Mouse (Mus musculus) embryonic facial prominence, embryonic 12.5 days (tissue): ENCODE results near the gene Bcat2. TPM values are rescaled to one million over a fixed set of nuclear protein-coding genes. Genes with fewer than 3 reads are reported as not detected.
A peak's percentile ranks its signal among the peaks of the same experiment; 100 is the strongest.

Source experiments
- ATAC-seq: fragments of 200-750 bp; cut with Nextera tagmentation; 2 replicates; pipeline ENCODE4 v1.8.0; 2017; ENCODE audit not compliant: insufficient number of reproducible peaks, insufficient read depth, low FRiP score, low TSS enrichment
- H3K27ac ChIP-seq: fragments of 300-500 bp; sonication (generic); 2 replicates; pipeline ENCODE4 v1.5.1; 2016; ENCODE audit warnings: mild to moderate bottlenecking
- H3K27me3 ChIP-seq: fragments of 300-500 bp; sonication (generic); 2 replicates; pipeline ENCODE4 v1.6.1; 2016; ENCODE audit warnings: mild to moderate bottlenecking, moderate library complexity
- H3K36me3 ChIP-seq: fragments of 300-500 bp; sonication (generic); 2 replicates; pipeline ENCODE4 v1.6.1; 2016; ENCODE audit warnings: mild to moderate bottlenecking
- H3K4me1 ChIP-seq: fragments of 300-500 bp; sonication (generic); 2 replicates; pipeline ENCODE4 v1.6.1; 2016
- H3K4me2 ChIP-seq: fragments of 300-500 bp; sonication (generic); replicated peaks from 2 replicates; pipeline ENCODE4 v1.6.1; 2016; ENCODE audit warnings: mild to moderate bottlenecking, moderate library complexity
- H3K4me3 ChIP-seq: fragments of 300-500 bp; sonication (generic); 2 replicates; pipeline ENCODE4 v1.5.1; 2016; ENCODE audit warnings: mild to moderate bottlenecking
- H3K9ac ChIP-seq: fragments of 300-500 bp; sonication (generic); 2 replicates; pipeline ENCODE4 v1.6.1; 2016; ENCODE audit warnings: mild to moderate bottlenecking, moderate library complexity
- H3K9me3 ChIP-seq: fragments of 300-500 bp; sonication (generic); 2 replicates; pipeline ENCODE4 v1.6.1; 2016; ENCODE audit warnings: mild to moderate bottlenecking, moderate library complexity
- WGBS: fragments of 180-500 bp; shearing (Covaris S2); methylation state at CpG from one replicate; pipeline ENCODE4 v1.1.7; 2016; 5-methylcytosine and 5-hydroxymethylcytosine counted together
- polyA plus RNA-seq: library from polyadenylated mRNA; unstranded; fragments of >200 nt; fragmentation: Nextera tagmentation; extraction: Ambion mirVana; gene quantifications from 2 replicates; pipeline ENCODE4 v1.2.1, GENCODE M21; 2016

Gene Bcat2
- polyA plus RNA-seq, 1 experiment from 2014 or later = 59.3 TPM

DNA sequence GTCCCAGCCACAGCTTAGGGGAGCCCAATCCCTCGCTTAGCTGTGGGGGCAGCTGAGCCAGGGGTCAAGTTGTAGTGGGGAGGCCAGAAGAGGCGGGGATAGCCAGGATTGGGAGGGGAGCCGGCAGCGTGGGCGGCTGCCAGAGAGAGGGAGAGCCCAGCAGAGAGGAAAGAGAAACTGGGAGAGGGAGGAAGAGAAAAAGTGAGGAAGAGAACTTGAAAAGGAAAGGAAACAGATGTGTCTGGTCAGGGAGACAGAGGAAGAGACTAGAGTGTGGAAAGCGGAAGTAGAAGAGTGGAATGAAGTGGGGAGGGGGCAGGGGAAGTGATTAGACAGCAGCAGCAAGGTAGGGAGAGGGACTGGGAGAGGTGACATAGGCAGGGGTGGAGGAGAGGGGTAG, 40.5 kb upstream of the Bcat2 start:
- no peak for ATAC-seq
- H3K4me3 ChIP-seq = no peak overlapping the region
- H3K27me3 ChIP-seq = no peaks in the 10 kb centered on the region
- peak overlapping the region; percentile 18; the same call in 1 of the 2 replicates for H3K4me2 ChIP-seq
- H3K27ac ChIP-seq = no peak overlapping the region
- H3K9me3 ChIP-seq = no peaks in the 10 kb centered on the region
- 22% methylated on average over 6 of the region's 6 CpGs for WGBS
- peaks cover 23% of the 10 kb centered on the region for H3K4me1 ChIP-seq
- H3K36me3 ChIP-seq = 0 out of 2 replicates have a peak, but pooled peaks cover 6% of the 10 kb centered on the region
- H3K9ac ChIP-seq = no peak overlapping the region

DNA sequence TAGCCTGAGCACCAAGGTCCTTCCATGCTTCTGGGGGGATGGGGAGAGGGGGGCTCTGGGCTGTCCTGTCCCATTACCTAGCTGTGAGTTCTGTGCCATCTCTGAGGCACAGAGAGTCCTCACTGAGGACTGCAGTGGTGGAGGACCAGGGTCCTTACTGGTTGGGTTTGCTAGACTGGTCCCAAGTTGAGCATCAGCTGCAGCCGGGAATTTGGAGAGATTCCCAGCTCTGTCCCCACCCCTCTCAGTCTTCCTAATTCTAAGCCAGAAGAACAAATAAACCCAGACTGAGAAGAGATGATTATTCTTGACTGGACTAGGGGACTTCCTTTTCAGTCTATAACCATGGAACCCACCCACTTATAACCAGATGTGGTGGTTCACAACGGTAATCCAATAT, 39.3 kb upstream of the Bcat2 start:
- H3K9ac ChIP-seq = no peak overlapping the region
- no peaks in the 10 kb centered on the region for H3K36me3 ChIP-seq
- H3K4me3 ChIP-seq = no peak overlapping the region
- no peaks in the 10 kb centered on the region for H3K9me3 ChIP-seq
- peaks cover 13% of the 10 kb centered on the region; the same call in 1 of the 2 replicates for H3K4me1 ChIP-seq
- 70% methylated on average over 2 of the region's 2 CpGs for WGBS
- ATAC-seq = no peak
- H3K27ac ChIP-seq = no peak overlapping the region
- no peaks in the 10 kb centered on the region for H3K27me3 ChIP-seq
- H3K4me2 ChIP-seq = no peak overlapping the region

DNA sequence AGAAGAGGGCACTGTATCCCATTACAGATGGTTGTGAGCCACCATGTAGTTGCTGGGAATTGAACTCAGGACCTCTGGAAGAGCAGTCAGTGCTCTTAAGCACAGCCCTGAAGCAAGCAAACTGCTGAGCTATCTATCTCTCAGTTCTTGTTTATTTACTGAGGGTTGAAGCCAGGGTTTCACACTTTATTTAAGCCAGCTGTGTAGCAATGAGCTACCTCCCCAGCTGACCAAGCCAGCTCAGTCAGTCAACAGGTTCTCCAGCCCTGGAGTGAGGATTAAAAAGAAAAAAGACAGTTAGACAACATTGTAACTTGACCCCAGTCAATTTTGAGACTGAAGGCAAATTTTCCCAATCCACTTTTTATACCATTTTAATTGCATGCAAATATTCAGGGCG, 34.3 kb upstream of the Bcat2 start:
- no peaks in the 10 kb centered on the region for H3K36me3 ChIP-seq
- no peak for ATAC-seq
- H3K27me3 ChIP-seq = peaks cover 3% of the 10 kb centered on the region; the same call in 1 of the 2 replicates
- no peak overlapping the region for H3K4me3 ChIP-seq
- H3K9ac ChIP-seq = no peak overlapping the region
- WGBS = 68% methylated on average over 1 of the region's 1 CpGs
- H3K4me1 ChIP-seq = peaks cover 6% of the 10 kb centered on the region; the same call in 1 of the 2 replicates
- H3K27ac ChIP-seq = no peak overlapping the region
- no peak overlapping the region for H3K4me2 ChIP-seq
- no peaks in the 10 kb centered on the region for H3K9me3 ChIP-seq

DNA sequence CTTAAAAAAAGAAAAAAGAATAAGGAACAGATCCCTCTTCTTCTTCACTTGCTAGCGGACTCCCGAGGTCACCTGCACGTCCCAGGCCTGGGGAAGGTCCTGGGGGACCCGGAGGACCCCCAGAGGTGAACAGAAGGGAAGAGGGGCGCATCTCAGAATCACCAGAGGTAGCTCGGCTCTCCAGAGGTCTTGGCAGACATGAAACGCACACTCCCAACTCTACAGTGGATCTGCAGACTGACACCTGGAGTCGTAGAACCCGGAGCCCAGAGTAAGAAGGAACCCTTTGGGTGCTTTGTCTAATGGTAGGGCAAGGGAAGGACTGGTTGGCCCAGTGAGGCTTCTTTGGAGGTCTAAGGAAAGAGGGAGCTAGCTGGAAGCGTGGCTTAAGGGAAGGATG, 32.4 kb upstream of the Bcat2 start:
- no peaks in the 10 kb centered on the region for H3K9me3 ChIP-seq
- H3K4me1 ChIP-seq = peaks cover 6% of the 10 kb centered on the region; the same call in 1 of the 2 replicates
- peak overlapping the region; percentile 81 for H3K4me2 ChIP-seq
- H3K36me3 ChIP-seq = no peaks in the 10 kb centered on the region
- no peak overlapping the region for H3K9ac ChIP-seq
- H3K27me3 ChIP-seq = peaks cover 3% of the 10 kb centered on the region; the same call in 1 of the 2 replicates
- no peak overlapping the region for H3K27ac ChIP-seq
- ATAC-seq = no peak
- WGBS = 78% methylated on average over 10 of the region's 10 CpGs
- peak overlapping the region; percentile 46 for H3K4me3 ChIP-seq

DNA sequence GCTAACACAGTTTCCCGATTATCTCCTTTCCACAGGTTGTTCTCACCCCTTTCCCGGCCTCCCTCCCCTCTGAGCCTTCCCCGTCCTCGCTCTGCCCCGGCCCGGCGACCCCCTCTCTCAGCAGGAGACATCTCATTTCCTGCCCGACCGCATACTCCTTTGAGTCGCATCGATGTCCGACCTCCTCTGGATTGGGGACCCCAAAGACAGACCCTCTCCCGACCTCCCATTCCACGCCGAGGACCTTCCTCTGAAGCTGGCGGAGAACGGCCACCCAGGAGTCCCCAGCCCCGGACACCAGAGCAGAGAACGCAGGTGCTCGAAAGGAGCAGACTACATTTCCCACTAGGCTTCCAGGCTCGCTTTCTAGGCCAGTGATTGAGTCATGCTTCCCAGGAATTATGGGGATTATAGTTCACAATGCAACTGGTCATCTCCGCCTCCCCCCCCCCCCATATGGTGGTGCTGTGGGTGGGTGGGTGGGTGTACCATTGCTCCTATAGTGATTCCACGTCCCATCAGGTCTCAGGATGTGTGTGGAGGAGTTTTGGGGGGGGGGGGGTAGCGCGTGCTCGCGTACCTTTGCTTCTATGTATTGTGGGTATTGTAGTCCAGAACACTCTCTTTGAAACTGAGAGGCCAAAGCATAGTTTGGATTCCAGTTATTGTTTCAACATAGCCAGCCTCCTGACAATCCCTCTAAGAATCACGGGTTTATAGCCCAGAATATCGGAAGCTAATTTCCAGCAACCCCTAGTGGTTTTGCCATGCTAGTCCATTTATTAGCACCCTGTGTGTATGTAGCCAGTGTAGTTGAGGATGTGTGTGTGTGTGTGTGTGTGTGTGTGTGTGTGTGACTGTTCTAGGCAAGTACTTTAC, 31.6 kb upstream of the Bcat2 start:
- H3K4me3 ChIP-seq = peak overlapping the region; percentile 46
- peak overlapping the region; percentile 49 for H3K9ac ChIP-seq
- 2% methylated on average over 29 of the region's 29 CpGs for WGBS
- no peaks in the 10 kb centered on the region for H3K36me3 ChIP-seq
- peak overlapping the region; percentile 81 for H3K4me2 ChIP-seq
- peak; percentile 61; the same call in 1 of the 2 replicates for ATAC-seq
- H3K27me3 ChIP-seq = peaks cover 3% of the 10 kb centered on the region; the same call in 1 of the 2 replicates
- H3K4me1 ChIP-seq = peaks cover 6% of the 10 kb centered on the region; the same call in 1 of the 2 replicates
- no peaks in the 10 kb centered on the region for H3K9me3 ChIP-seq
- no peak overlapping the region for H3K27ac ChIP-seq

DNA sequence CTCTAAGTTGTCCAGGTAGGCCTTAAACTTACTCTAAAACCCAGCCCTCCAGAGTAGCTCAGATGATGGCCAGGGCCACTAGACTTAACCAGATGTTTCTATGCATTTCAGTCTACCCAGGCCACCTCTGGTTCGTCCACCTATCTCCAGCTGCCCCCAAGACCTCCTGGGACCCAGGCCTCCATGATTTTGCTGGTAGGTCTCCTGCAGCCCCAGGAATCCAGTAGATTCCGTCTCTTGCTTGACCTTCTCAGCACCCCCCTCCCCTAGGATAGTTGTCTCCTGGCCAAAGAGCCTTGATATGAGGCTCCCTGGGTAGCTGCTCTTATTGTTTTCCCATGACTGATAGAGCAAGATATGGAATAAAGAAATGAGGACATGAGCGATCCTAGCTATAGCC, 30.9 kb upstream of the Bcat2 start:
- Histone ChIP-seq H3K27ac (no peak overlapping the region), H3K36me3 (no peaks in the 10 kb centered on the region), H3K27me3 (peaks cover 3% of the 10 kb centered on the region; the same call in 1 of the 2 replicates), H3K4me1 (peaks cover 6% of the 10 kb centered on the region; the same call in 1 of the 2 replicates), H3K4me2 (no peak overlapping the region), H3K9me3 (no peaks in the 10 kb centered on the region), H3K4me3 (no peak overlapping the region), H3K9ac (no peak overlapping the region)
- ATAC-seq = no peak
- WGBS = 91% methylated on average over 3 of the region's 3 CpGs

DNA sequence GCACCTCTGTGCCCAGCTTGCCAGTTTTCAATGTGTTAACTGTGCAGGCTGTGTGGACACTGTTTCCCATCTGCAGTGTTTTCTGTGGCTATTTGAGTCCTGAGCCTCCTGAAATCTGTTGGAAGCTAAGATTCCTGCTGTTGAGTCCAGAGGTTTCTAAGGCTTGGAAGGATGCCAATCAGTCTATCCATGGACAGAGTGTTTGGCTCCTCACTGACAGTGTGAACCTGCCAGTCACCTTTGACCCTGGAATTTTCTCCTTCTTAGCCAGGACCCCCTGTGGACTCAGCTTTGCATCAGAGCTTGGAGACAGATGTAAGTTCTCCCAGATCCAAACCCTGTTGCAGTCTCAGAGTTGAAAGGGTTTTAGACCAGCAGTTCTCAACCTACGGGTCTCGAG, 29.7 kb upstream of the Bcat2 start:
- H3K27ac ChIP-seq = no peak overlapping the region
- H3K36me3 ChIP-seq = no peaks in the 10 kb centered on the region
- no peak overlapping the region for H3K4me3 ChIP-seq
- H3K4me2 ChIP-seq = no peak overlapping the region
- no peaks in the 10 kb centered on the region for H3K9me3 ChIP-seq
- H3K9ac ChIP-seq = no peak overlapping the region
- no peak for ATAC-seq
- WGBS = 80% methylated on average over 2 of the region's 2 CpGs
- H3K4me1 ChIP-seq = peaks cover 6% of the 10 kb centered on the region; the same call in 1 of the 2 replicates
- peaks cover 3% of the 10 kb centered on the region; the same call in 1 of the 2 replicates for H3K27me3 ChIP-seq

DNA sequence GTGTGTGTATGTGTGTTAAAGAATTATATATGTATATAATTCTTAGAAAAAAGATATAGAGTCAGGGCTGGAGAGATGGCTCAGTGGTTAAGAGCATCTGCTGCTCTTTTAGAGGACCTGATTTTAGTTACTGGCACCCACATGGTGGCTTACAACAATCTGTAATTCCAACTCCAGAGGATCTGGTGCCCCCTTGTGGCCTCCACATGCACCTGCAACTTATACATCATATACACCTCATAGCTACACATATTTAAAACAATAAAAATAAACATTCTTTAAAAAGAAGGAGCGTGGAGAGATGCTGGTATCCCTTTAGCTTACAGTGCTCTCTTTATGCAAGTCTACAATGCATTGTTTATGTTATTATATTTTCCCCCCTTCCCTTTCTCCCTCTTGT, 25.4 kb upstream of the Bcat2 start:
- Histone ChIP-seq H3K4me1 (no peaks in the 10 kb centered on the region), H3K36me3 (no peaks in the 10 kb centered on the region), H3K27ac (no peak overlapping the region), H3K4me3 (no peak overlapping the region), H3K27me3 (no peaks in the 10 kb centered on the region), H3K9ac (no peak overlapping the region), H3K9me3 (no peaks in the 10 kb centered on the region), H3K4me2 (no peak overlapping the region)
- ATAC-seq = no peak
- 88% methylated on average over 1 of the region's 1 CpGs for WGBS

DNA sequence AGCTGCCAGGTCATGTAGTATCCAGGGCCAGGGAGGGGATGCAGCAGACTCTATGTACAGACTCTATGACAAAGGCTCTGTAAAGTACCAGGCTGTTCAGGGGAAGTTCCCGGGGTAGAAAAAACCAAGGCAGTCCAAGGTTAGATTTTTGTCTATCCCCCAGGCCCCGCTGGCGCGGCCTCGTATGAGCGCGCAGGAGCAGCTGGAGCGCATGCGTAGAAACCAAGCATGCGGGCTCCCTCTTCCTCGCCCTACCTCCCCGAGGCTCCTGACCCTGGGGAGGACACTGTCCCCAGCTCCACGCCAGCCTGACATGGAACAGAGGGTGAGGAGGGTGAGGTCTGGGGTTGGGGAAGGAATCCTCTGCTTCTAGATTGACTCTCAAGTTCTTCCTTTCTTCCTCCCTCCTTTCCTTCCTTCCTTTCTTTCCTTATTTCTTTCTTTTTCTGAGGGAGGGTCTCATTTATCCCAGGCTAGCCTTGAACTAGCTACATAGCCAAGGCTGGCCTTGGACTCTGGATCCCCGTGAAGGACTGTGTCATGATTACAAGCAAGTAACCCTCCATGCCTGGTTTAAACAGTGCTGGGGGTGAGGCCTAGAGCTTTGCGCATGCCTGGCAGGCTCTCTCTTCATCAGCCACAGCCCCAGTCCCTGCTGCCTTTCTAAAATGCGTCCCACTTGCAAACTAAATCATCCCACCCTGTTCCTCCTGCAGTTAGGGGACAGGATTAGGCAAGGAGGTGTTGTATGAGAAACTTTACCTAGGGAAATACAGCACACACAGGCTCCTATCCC, 20.1 kb upstream of the Bcat2 start:
- H3K4me3 ChIP-seq = no peak overlapping the region
- no peak overlapping the region for H3K9ac ChIP-seq
- no peaks in the 10 kb centered on the region for H3K36me3 ChIP-seq
- no peaks in the 10 kb centered on the region for H3K9me3 ChIP-seq
- 0 out of 2 replicates have a peak, but pooled peaks cover 5% of the 10 kb centered on the region for H3K4me1 ChIP-seq
- H3K27ac ChIP-seq = no peak overlapping the region
- no peak for ATAC-seq
- H3K27me3 ChIP-seq = no peaks in the 10 kb centered on the region
- no peak overlapping the region for H3K4me2 ChIP-seq
- WGBS = 86% methylated on average over 16 of the region's 16 CpGs

DNA sequence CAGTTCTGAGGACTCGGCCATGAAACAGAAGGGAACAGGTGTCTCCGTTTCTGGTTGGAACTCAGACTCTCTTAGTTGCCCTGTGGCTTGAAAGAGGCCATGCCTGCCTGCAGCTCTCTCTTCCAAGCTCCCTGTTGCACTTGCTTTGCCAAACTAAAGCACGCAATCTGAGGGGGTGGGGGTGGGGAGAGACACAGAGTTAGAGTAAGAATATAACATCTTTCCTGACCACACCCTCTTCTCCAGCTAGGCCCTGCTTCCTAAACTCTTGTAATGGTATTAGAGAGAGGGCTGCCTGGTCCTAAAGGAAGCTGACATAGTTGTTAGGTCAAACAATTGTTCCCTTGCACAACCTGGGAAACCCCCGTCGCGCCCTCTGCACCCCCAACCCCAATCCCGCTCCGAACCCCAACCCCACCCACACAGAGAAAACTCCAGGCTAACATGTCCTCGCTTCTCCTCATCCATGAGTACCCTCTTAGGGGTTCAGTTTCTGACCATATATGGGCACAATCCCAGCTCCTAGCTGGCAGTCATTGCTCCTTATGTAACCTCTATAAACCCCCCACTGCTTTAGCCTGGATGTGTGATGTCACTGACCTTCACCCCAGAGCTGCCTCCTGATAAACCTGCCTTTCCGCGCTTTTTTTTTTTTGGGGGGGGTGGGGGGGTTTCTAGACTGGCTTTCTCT, 19.0 kb upstream of the Bcat2 start:
- H3K9me3 ChIP-seq = no peaks in the 10 kb centered on the region
- 76% methylated on average over 11 of the region's 11 CpGs for WGBS
- H3K27ac ChIP-seq = no peak overlapping the region
- H3K4me1 ChIP-seq = 0 out of 2 replicates have a peak, but pooled peaks cover 5% of the 10 kb centered on the region
- no peak overlapping the region for H3K4me2 ChIP-seq
- no peak for ATAC-seq
- H3K4me3 ChIP-seq = no peak overlapping the region
- no peaks in the 10 kb centered on the region for H3K27me3 ChIP-seq
- H3K9ac ChIP-seq = no peak overlapping the region
- H3K36me3 ChIP-seq = no peaks in the 10 kb centered on the region

DNA sequence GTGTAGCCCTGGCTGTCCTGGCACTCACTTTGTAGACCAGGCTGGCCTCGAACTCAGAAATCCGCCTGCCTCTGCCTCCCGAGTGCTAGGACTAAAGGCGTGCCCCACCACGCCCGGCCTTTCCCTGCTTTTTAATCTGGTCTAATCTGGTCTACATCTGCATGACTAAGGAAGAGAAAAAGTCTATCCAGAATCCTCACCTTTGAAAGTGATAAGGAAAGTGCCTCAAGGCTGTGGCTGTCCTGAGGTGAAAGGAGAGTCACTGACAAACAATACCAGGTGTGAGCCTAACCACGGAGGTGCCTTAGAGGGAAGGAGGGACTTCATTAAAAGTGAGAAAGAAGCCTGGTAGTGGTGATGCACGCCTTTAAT, 18.5 kb upstream of the Bcat2 start:
- 85% methylated on average over 8 of the region's 8 CpGs for WGBS
- no peak overlapping the region for H3K27ac ChIP-seq
- H3K4me2 ChIP-seq = no peak overlapping the region
- no peak overlapping the region for H3K9ac ChIP-seq
- H3K36me3 ChIP-seq = no peaks in the 10 kb centered on the region
- no peaks in the 10 kb centered on the region for H3K9me3 ChIP-seq
- H3K27me3 ChIP-seq = no peaks in the 10 kb centered on the region
- no peak overlapping the region for H3K4me3 ChIP-seq
- 0 out of 2 replicates have a peak, but pooled peaks cover 5% of the 10 kb centered on the region for H3K4me1 ChIP-seq
- no peak for ATAC-seq
